Mouse (Mus musculus) MEL (cell line): ENCODE measurements around the gene Zkscan3. TPM values are rescaled to one million over a fixed set of nuclear protein-coding genes. Genes with fewer than 3 reads are reported as not detected.

Experiments
- DNase-seq: peaks from one replicate; pipeline ENCODE4 v3.0.0; 2011; ENCODE audit warnings: low read depth, low spot score
- H3K27ac ChIP-seq: 2 replicates; pipeline ENCODE4 v1.5.1; 2012; ENCODE audit warnings: low read depth, mild to moderate bottlenecking, control low read depth, low read length, moderate library complexity; ENCODE audit not compliant: control insufficient read depth
- H3K27me3 ChIP-seq, 2 experiments: fragments of 150-350 bp in 1 of 2; sonication (generic) in 1 of 2; 2 replicates each; pipeline ENCODE4 v1.6.1; 2012; ENCODE audit warnings: low read length in 2 of 2, mild to moderate bottlenecking in 2 of 2, improper control_type of control experiment in 1 of 2, moderate library complexity in 1 of 2; ENCODE audit not compliant: insufficient read depth in 2 of 2, control insufficient read depth in 1 of 2
- H3K36me3 ChIP-seq, 2 experiments: 2 replicates each; pipeline ENCODE4 v1.6.1; 2012 to 2014; ENCODE audit warnings: low read length in 2 of 2, improper control_type of control experiment in 1 of 2, inconsistent platforms in 1 of 2, mild to moderate bottlenecking in 1 of 2; ENCODE audit not compliant: insufficient read depth in 2 of 2, control insufficient read depth in 1 of 2
- H3K4me1 ChIP-seq, 2 experiments: fragments of 150-350 bp in 1 of 2; sonication (generic) in 1 of 2; 2 replicates each; pipeline ENCODE4 v1.6.1; 2012; ENCODE audit warnings: low read length in 2 of 2, improper control_type of control experiment in 1 of 2, mild to moderate bottlenecking in 1 of 2; ENCODE audit not compliant: insufficient read depth in 2 of 2, control insufficient read depth in 1 of 2
- H3K4me3 ChIP-seq, 2 experiments: fragments of 150-350 bp in 1 of 2; sonication (generic) in 1 of 2; 2 replicates each; pipeline ENCODE4 v1.5.1; 2012; ENCODE audit warnings: low read depth in 2 of 2, low read length in 2 of 2, mild to moderate bottlenecking in 2 of 2, moderate library complexity in 2 of 2, control low read depth in 1 of 2, improper control_type of control experiment in 1 of 2; ENCODE audit not compliant: control insufficient read depth in 1 of 2, insufficient read depth in 1 of 2
- H3K79me2 ChIP-seq: 2 replicates; pipeline ENCODE4 v1.6.1; 2012; ENCODE audit warnings: mild to moderate bottlenecking, low read length, moderate library complexity; ENCODE audit not compliant: control insufficient read depth, poor library complexity, insufficient read depth
- H3K9ac ChIP-seq: 2 replicates; pipeline ENCODE4 v1.6.1; 2012; ENCODE audit warnings: low read depth, mild to moderate bottlenecking, control low read depth, low read length, moderate library complexity; ENCODE audit not compliant: control insufficient read depth, poor library complexity, severe bottlenecking
- H3K9me3 ChIP-seq: fragments of 150-350 bp; sonication (generic); replicated peaks from 2 replicates; pipeline ENCODE4 v1.6.1; 2012; ENCODE audit warnings: mild to moderate bottlenecking, low read length, improper control_type of control experiment, moderate library complexity; ENCODE audit not compliant: insufficient read depth
- ETS1 ChIP-seq: IDR thresholded peaks from 2 replicates; pipeline ENCODE4 v1.6.1; 2012; ENCODE audit warnings: low read depth, mild to moderate bottlenecking, inconsistent platforms, low read length, improper control_type of control experiment, moderate library complexity
- GABPA ChIP-seq: IDR thresholded peaks from 2 replicates; pipeline ENCODE4 v1.6.1; 2012; ENCODE audit warnings: low read depth, mild to moderate bottlenecking, inconsistent platforms, low read length, improper control_type of control experiment, moderate library complexity
- GATA1 ChIP-seq: IDR thresholded peaks from 2 replicates; pipeline ENCODE4 v1.6.1; 2011; ENCODE audit warnings: low read depth, low read length, improper control_type of control experiment
- HCFC1 ChIP-seq: IDR thresholded peaks from 2 replicates; pipeline ENCODE4 v1.6.1; 2012; ENCODE audit warnings: low read depth, mild to moderate bottlenecking, inconsistent platforms, low read length, improper control_type of control experiment, moderate library complexity
- NELFE ChIP-seq: IDR thresholded peaks from 2 replicates; pipeline ENCODE4 v1.6.1; 2011; ENCODE audit warnings: low read depth, low read length, improper control_type of control experiment
- POLR2A ChIP-seq, 2 experiments: IDR thresholded peaks; 2 replicates each; pipeline ENCODE4 v1.6.1; 2011 to 2012; ENCODE audit warnings: low read length in 2 of 2, mild to moderate bottlenecking in 2 of 2, control low read depth in 1 of 2, improper control_type of control experiment in 1 of 2, low read depth in 1 of 2, moderate library complexity in 1 of 2; ENCODE audit not compliant: control insufficient read depth in 1 of 2, insufficient read depth in 1 of 2, poor library complexity in 1 of 2
- POLR2AphosphoS2 ChIP-seq: IDR thresholded peaks from 2 replicates; pipeline ENCODE4 v1.6.1; 2011; ENCODE audit warnings: low read length, improper control_type of control experiment
- SIN3A ChIP-seq: IDR thresholded peaks from 2 replicates; pipeline ENCODE4 v1.6.1; 2012; ENCODE audit warnings: low read length, improper control_type of control experiment, inconsistent platforms
- SMC3 ChIP-seq: IDR thresholded peaks from 2 replicates; pipeline ENCODE4 v1.6.1; 2011; ENCODE audit warnings: low read depth, low read length, improper control_type of control experiment
- TCF12 ChIP-seq: IDR thresholded peaks from 2 replicates; pipeline ENCODE4 v1.6.1; 2014; ENCODE audit warnings: low read depth, mild to moderate bottlenecking, inconsistent platforms, low read length, improper control_type of control experiment, moderate library complexity
- UBTF ChIP-seq: IDR thresholded peaks from 2 replicates; pipeline ENCODE4 v1.6.1; 2012; ENCODE audit warnings: low read depth, mild to moderate bottlenecking, inconsistent platforms, low read length, improper control_type of control experiment, moderate library complexity, borderline replicate concordance; ENCODE audit not compliant: insufficient read depth
- USF2 ChIP-seq, 2 experiments: IDR thresholded peaks; 2 replicates each; pipeline ENCODE4 v1.6.1; 2011 to 2012; ENCODE audit warnings: improper control_type of control experiment in 2 of 2, low read length in 2 of 2, borderline replicate concordance in 1 of 2, inconsistent platforms in 1 of 2, low read depth in 1 of 2, mild to moderate bottlenecking in 1 of 2; ENCODE audit not compliant: insufficient read depth in 1 of 2
- ZKSCAN1 ChIP-seq: IDR thresholded peaks from 2 replicates; pipeline ENCODE4 v1.6.1; 2012; ENCODE audit warnings: low read depth, mild to moderate bottlenecking, inconsistent platforms, low read length, improper control_type of control experiment, moderate library complexity
- ZMIZ1 ChIP-seq: IDR thresholded peaks from 2 replicates; pipeline ENCODE4 v1.6.1; 2012; ENCODE audit warnings: low read depth, mild to moderate bottlenecking, inconsistent platforms, low read length, improper control_type of control experiment, moderate library complexity
- polyA plus RNA-seq, 2 experiments: library from polyadenylated mRNA; stranded (reverse) in 1 of 2; unstranded in 1 of 2; fragments of >175 nt in 1 of 2; fragments of >200 nt in 1 of 2; gene quantifications; 2 replicates each; pipeline versions ENCODE4 v1.2.1 to v1.2.4; 2012; ENCODE audit warnings: low replicate concordance in 2 of 2, low read depth in 1 of 2; ENCODE audit not compliant: insufficient read length in 2 of 2, insufficient read depth in 1 of 2, missing spikeins in 1 of 2
- total RNA-seq: library from RNA; depleted of rRNA; stranded (reverse); fragments of 300-350 nt; gene quantifications from 2 replicates; pipeline ENCODE4 v1.2.3, GENCODE M21; 2012

Gene Zkscan3
- total and polyA plus RNA-seq, 3 experiments: 17.1 to 17.8 TPM; not detected in 1

DNA sequence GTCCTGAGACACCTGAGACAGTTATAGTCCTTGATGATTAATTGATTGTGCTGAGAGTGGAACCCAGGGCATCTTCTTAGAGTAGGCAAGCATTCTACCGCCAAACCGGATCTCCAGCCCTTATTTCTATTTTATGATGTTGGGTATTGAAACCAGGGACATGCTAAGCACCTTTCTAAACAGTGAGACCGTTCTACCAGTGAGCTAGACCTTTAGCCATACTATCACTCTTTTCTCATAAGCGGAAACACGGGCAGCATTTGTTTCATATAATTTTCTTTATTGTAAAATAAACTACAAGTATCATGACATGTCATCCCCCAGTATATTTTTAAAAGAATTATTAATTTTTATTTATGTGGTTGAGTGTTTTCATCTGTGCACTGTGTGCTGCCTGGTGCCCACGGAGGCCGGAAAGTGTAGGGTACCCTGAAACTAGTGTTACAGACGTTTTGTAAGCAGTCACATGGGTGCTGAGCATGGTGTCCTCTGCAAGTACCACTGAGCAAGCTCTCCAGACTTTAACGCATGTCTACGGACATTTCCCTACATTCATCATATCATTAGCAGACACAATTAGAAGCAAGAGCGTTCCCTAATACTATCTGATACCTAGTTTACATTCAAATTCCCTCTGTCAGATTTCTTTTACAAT, 6.4 kb upstream of the Zkscan3 start:
- Histone ChIP-seq H3K4me3 (peak overlapping the region in 1 of 2 experiments; percentile 61; a peak in 1 of 4 replicates), H3K9me3 (no peaks in the 10 kb centered on the region), H3K27me3 (peaks cover 0 to 3% of the 10 kb centered on the region in 2 experiments; a peak in 3 of 4 replicates), H3K36me3 (peaks cover 0 to under 1% of the 10 kb centered on the region in 2 experiments; a peak in 1 of 4 replicates), H3K79me2 (no peaks in the 10 kb centered on the region), H3K9ac (no peak overlapping the region), H3K4me1 (peaks cover 0 to 8% of the 10 kb centered on the region in 2 experiments; a peak in 2 of 4 replicates), H3K27ac (no peak overlapping the region)
- TF ChIP-seq ZMIZ1: no peak
- no peak for TF ChIP-seq POLR2A (IDR thresholded peaks at IDR 0.05; ENCODE audit: control insufficient read depth in 1 of 2, insufficient read depth in 1 of 2, low read depth in 1 of 2, low read length in 2 of 2, poor library complexity in 1 of 2)
- TF ChIP-seq NELFE: no peak
- no peak for TF ChIP-seq SMC3
- TF ChIP-seq POLR2AphosphoS2: no peak
- no peak for TF ChIP-seq GABPA
- no peak for TF ChIP-seq ZKSCAN1
- no peak for TF ChIP-seq USF2 (IDR thresholded peaks at IDR 0.05; ENCODE audit: borderline replicate concordance in 1 of 2, insufficient read depth in 1 of 2, low read depth in 1 of 2, low read length in 2 of 2)
- TF ChIP-seq GATA1: no peak
- TF ChIP-seq UBTF: no peak
- no peak for DNase-seq

DNA sequence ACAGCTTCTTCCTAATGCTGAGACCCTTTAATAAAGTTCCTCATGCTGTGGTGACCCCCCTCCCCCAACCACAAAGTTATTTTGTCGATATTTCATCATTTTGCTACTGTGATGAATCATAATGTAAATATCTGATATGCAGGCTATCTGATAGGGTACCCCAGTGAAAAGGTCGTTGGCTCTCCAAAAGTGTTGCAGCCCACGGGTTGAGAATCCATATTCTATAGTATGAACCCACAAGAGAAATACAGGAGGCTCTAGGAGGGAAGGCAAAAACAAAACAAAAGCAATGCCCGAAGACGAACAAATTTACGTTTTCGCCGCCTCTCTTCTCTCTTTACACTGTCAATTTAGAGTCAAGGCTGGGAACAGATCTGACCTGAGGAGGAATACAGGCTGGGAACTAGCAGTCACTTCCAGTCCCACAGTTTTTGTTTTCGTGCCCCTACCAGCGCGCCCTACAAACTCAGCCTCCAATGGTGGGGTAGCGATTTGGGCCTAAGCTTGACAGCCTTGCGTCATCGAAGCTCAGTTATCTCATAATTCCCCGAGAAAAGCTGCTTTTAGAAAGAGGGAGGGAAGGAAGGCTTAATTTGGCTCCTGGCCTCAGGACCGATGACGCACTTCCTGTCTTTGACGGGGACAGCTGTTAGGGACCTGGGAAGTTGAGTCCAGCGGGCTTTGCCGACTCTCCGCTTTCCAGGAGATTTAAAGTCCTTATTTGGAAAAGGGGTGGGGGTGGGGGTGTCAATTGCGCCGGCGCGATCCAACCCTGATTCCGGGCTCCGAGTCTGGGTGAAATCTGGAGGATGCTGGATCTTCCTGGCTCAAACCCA, 5.6 kb upstream of the Zkscan3 start:
- TF ChIP-seq SIN3A: peak; percentile 19; the same call in 1 of the 2 replicates
- peak; percentile 68; the same call in 1 of the 2 replicates for TF ChIP-seq ETS1
- no peak for TF ChIP-seq TCF12
- peak; percentile 71 for TF ChIP-seq HCFC1
- DNase-seq: peak; percentile 72
- H3K9me3 ChIP-seq: no peaks in the 10 kb centered on the region
- peaks cover 0 to 6% of the 10 kb centered on the region in 2 experiments; a peak in 1 of 4 replicates for H3K4me1 ChIP-seq
- peaks cover 0 to 3% of the 10 kb centered on the region in 2 experiments; a peak in 3 of 4 replicates for H3K27me3 ChIP-seq
- peak overlapping the region; percentile 1; the same call in 1 of the 2 replicates for H3K27ac ChIP-seq
- H3K36me3 ChIP-seq: peaks cover 0 to 1% of the 10 kb centered on the region in 2 experiments; a peak in 2 of 4 replicates
- H3K79me2 ChIP-seq: no peaks in the 10 kb centered on the region
- H3K9ac ChIP-seq: peak overlapping the region; percentile 45
- peak overlapping the region; percentile 44 to 61 for H3K4me3 ChIP-seq
